Mouse (Mus musculus): ENCODE measurements around the gene Def8.
A peak's percentile ranks its signal among the peaks of the same experiment; 100 is the strongest.
"Not testable (repeated sequence)": the region's sequence is repeated elsewhere in the genome, so short reads cannot be mapped to it uniquely, and the experiment has no call there.

The Def8 gene

GRCm38 (mm10) chr8:123433241-123433974 is 10.1 kb downstream of the Def8 start:
- DNase-seq (ENCODE audit: low read depth, low spot score); H3K36me3 ChIP-seq (ENCODE audit: control insufficient read depth, insufficient read depth, low read length, poor library complexity, severe bottlenecking); H3K27me3 ChIP-seq (ENCODE audit: control insufficient read depth, insufficient read depth, low read length, poor library complexity, severe bottlenecking): not testable (repeated sequence)

- no peaks in the 10 kb centered on the region for H3K36me3 ChIP-seq (ENCODE audit: control insufficient read depth, insufficient read depth, low read length, poor library complexity, severe bottlenecking)
- no peaks in the 10 kb centered on the region for H3K27me3 ChIP-seq (ENCODE audit: control insufficient read depth, insufficient read depth, low read length, poor library complexity, severe bottlenecking)
- DNase-seq (ENCODE audit: low read depth, low spot score), result no peak
Observed at GRCm38 (mm10) chr8:123441788-123442187, 18.5 kb downstream of the Def8 start.

- DNase-seq (ENCODE audit: low read depth, low spot score), result no peak
- H3K36me3 ChIP-seq (ENCODE audit: control insufficient read depth, insufficient read depth, low read length, poor library complexity, severe bottlenecking), result no peaks in the 10 kb centered on the region
- H3K27me3 ChIP-seq (ENCODE audit: control insufficient read depth, insufficient read depth, low read length, poor library complexity, severe bottlenecking), result no peaks in the 10 kb centered on the region
Observed at GRCm38 (mm10) chr8:123442351-123442750, 19.0 kb downstream of the Def8 start.

- no peaks in the 10 kb centered on the region for H3K36me3 ChIP-seq (ENCODE audit: control insufficient read depth, insufficient read depth, low read length, poor library complexity, severe bottlenecking)
- peak; percentile 93 for DNase-seq (ENCODE audit: low read depth, low spot score)
- H3K27me3 ChIP-seq (ENCODE audit: control insufficient read depth, insufficient read depth, low read length, poor library complexity, severe bottlenecking), result no peaks in the 10 kb centered on the region
Observed at GRCm38 (mm10) chr8:123442871-123443575, 19.7 kb downstream of the Def8 start.

- no peak for DNase-seq (ENCODE audit: low read depth, low spot score)
- H3K27me3 ChIP-seq (ENCODE audit: control insufficient read depth, insufficient read depth, low read length, poor library complexity, severe bottlenecking), result no peaks in the 10 kb centered on the region
- no peaks in the 10 kb centered on the region for H3K36me3 ChIP-seq (ENCODE audit: control insufficient read depth, insufficient read depth, low read length, poor library complexity, severe bottlenecking)
Observed at GRCm38 (mm10) chr8:123443576-123443921, 20.2 kb downstream of the Def8 start.

- H3K36me3 ChIP-seq (ENCODE audit: control insufficient read depth, insufficient read depth, low read length, poor library complexity, severe bottlenecking), result no peaks in the 10 kb centered on the region
- DNase-seq (ENCODE audit: low read depth, low spot score), result no peak
- H3K27me3 ChIP-seq (ENCODE audit: control insufficient read depth, insufficient read depth, low read length, poor library complexity, severe bottlenecking), result no peaks in the 10 kb centered on the region
Observed at GRCm38 (mm10) chr8:123444131-123444530, 20.8 kb downstream of the Def8 start.

GRCm38 (mm10) chr8:123445981-123446380 is 22.7 kb downstream of the Def8 start:
- H3K36me3 ChIP-seq (ENCODE audit: control insufficient read depth, insufficient read depth, low read length, poor library complexity, severe bottlenecking), result no peaks in the 10 kb centered on the region
- no peaks in the 10 kb centered on the region for H3K27me3 ChIP-seq (ENCODE audit: control insufficient read depth, insufficient read depth, low read length, poor library complexity, severe bottlenecking)
- no peak for DNase-seq (ENCODE audit: low read depth, low spot score)

GRCm38 (mm10) chr8:123446799-123447198 is 23.5 kb downstream of the Def8 start:
- no peaks in the 10 kb centered on the region for H3K27me3 ChIP-seq (ENCODE audit: control insufficient read depth, insufficient read depth, low read length, poor library complexity, severe bottlenecking)
- no peak for DNase-seq (ENCODE audit: low read depth, low spot score)
- no peaks in the 10 kb centered on the region for H3K36me3 ChIP-seq (ENCODE audit: control insufficient read depth, insufficient read depth, low read length, poor library complexity, severe bottlenecking)

- DNase-seq (ENCODE audit: low read depth, low spot score), result no peak
- Histone ChIP-seq H3K36me3 (ENCODE audit: control insufficient read depth, insufficient read depth, low read length, poor library complexity, severe bottlenecking) (no peaks in the 10 kb centered on the region), H3K27me3 (ENCODE audit: control insufficient read depth, insufficient read depth, low read length, poor library complexity, severe bottlenecking) (no peaks in the 10 kb centered on the region)
Observed at GRCm38 (mm10) chr8:123450783-123451182, 27.5 kb downstream of the Def8 start.

GRCm38 (mm10) chr8:123451747-123452146 is 28.4 kb downstream of the Def8 start:
- not testable (repeated sequence) for H3K36me3 ChIP-seq (ENCODE audit: control insufficient read depth, insufficient read depth, low read length, poor library complexity, severe bottlenecking); H3K27me3 ChIP-seq (ENCODE audit: control insufficient read depth, insufficient read depth, low read length, poor library complexity, severe bottlenecking)

GRCm38 (mm10) chr8:123452149-123452548 is 28.8 kb downstream of the Def8 start:
- no peaks in the 10 kb centered on the region for H3K27me3 ChIP-seq (ENCODE audit: control insufficient read depth, insufficient read depth, low read length, poor library complexity, severe bottlenecking)
- H3K36me3 ChIP-seq (ENCODE audit: control insufficient read depth, insufficient read depth, low read length, poor library complexity, severe bottlenecking), result no peaks in the 10 kb centered on the region
- no peak for DNase-seq (ENCODE audit: low read depth, low spot score)

More at GRCm38 (mm10) chr8:123451747-123452146, 28.4 kb downstream of the Def8 start:
- not testable (repeated sequence) for DNase-seq (ENCODE audit: low read depth, low spot score)

GRCm38 (mm10) chr8:123453291-123453690 is 30.0 kb downstream of the Def8 start:
- no peaks in the 10 kb centered on the region for H3K27me3 ChIP-seq (ENCODE audit: control insufficient read depth, insufficient read depth, low read length, poor library complexity, severe bottlenecking)
- no peak for DNase-seq (ENCODE audit: low read depth, low spot score)
- H3K36me3 ChIP-seq (ENCODE audit: control insufficient read depth, insufficient read depth, low read length, poor library complexity, severe bottlenecking), result no peaks in the 10 kb centered on the region; the same call in 1 of the 2 replicates

- no peaks in the 10 kb centered on the region; the same call in 1 of the 2 replicates for H3K36me3 ChIP-seq (ENCODE audit: control insufficient read depth, insufficient read depth, low read length, poor library complexity, severe bottlenecking)
Observed at GRCm38 (mm10) chr8:123453951-123454350, 30.6 kb downstream of the Def8 start.

GRCm38 (mm10) chr8:123454559-123454958 is 31.2 kb downstream of the Def8 start:
- H3K27me3 ChIP-seq (ENCODE audit: control insufficient read depth, insufficient read depth, low read length, poor library complexity, severe bottlenecking), result no peaks in the 10 kb centered on the region
- DNase-seq (ENCODE audit: low read depth, low spot score), result no peak
- H3K36me3 ChIP-seq (ENCODE audit: control insufficient read depth, insufficient read depth, low read length, poor library complexity, severe bottlenecking), result no peaks in the 10 kb centered on the region; the same call in 1 of the 2 replicates

More at GRCm38 (mm10) chr8:123453951-123454350, 30.6 kb downstream of the Def8 start:
- DNase-seq (ENCODE audit: low read depth, low spot score), result no peak
- H3K27me3 ChIP-seq (ENCODE audit: control insufficient read depth, insufficient read depth, low read length, poor library complexity, severe bottlenecking), result no peaks in the 10 kb centered on the region

GRCm38 (mm10) chr8:123463651-123464050 is 40.3 kb downstream of the Def8 start:
- no peak for DNase-seq (ENCODE audit: low read depth, low spot score)
- Histone ChIP-seq H3K36me3 (ENCODE audit: control insufficient read depth, insufficient read depth, low read length, poor library complexity, severe bottlenecking) (no peaks in the 10 kb centered on the region; the same call in 1 of the 2 replicates), H3K27me3 (ENCODE audit: control insufficient read depth, insufficient read depth, low read length, poor library complexity, severe bottlenecking) (no peaks in the 10 kb centered on the region)
